Mouse (Mus musculus): ENCODE measurements around the gene Ddx50.

DNA sequence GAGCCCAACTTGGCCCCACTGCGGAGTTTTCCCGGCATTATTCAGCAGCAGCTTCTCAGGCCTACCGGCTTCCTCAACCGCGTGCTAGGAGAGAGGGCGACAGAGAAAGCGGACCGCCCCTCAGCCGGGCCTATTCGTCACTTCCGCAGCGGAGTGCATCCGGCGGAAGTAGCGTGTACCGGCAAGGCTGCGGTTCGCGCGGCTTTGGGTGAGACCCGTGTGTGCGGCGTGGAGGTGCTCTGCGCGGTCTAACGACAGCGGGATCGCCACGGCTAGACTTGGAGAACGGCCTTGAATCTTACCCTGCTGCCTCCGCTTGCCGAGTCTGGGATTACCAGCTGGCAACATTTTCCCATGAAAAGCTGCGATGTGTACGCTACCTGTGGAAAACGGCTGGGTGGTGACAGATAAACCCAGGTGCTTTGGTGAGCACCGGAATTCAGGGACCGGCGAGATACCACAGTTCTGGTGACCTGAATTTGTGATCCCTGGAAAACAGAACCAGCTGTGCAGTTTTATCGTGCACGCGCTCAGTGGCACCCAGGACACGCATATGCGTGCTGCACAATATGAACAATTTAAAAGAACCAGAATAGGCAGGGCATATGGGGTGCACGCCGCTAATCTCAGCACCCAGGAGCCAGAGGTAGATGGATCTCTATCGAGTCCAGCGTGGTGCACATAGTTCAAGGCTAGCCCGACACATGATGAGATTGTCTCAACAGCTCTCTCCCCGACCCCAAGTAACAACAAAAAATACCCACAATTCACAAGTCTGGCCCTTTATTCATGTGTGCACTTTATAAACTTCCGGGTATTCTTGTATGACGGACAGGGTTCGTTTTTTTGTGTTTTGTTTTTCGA is 48.6 kb downstream of the Ddx50 start, which contains the start of gene Ddx21:
- TF ChIP-seq CTCF (IDR thresholded peaks at IDR 0.05; ENCODE audit: borderline replicate concordance, insufficient read depth, low read depth, low read length) (no peak), POLR2A (IDR thresholded peaks at IDR 0.05; ENCODE audit: borderline replicate concordance, insufficient read depth, low read length) (peak; percentile 99)

All from cerebellum, adult 2 months (tissue).